Mouse (Mus musculus): Measurements from ENCODE around the gene Scn1a.

DNA sequence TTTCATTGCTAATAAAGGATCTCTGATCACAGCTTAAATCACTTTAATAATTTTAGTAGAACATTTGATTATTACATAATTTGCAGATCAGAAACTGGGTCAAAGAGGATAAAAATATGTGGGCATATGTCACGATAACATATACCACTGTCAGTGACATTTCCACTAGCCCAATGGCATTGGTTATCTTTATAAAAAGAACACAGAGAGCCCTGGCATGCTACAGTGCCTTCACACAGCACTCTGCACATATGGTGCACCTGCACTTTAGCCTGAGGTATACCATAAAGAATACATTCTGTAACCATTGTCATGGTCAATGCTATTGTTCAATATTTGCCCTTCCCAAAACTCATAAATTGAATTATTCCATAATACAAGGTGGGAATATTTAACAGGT, 94.0 kb downstream of the Scn1a start:
- TF ChIP-seq CTCF (IDR thresholded peaks at IDR 0.05; ENCODE audit: control insufficient read depth, insufficient read depth, low read length) (no peak), POLR2A (IDR thresholded peaks at IDR 0.05; ENCODE audit: borderline replicate concordance, control insufficient read depth, low read depth, low read length) (no peak)
